Mouse (Mus musculus) WW6 (cell line): Measurements from ENCODE around the gene Tmprss3.

ENCODE experiments used
- DNase-seq: peaks from one replicate; pipeline ENCODE4 v3.0.0-alpha.2; 2013; ENCODE audit warnings: low read depth, low spot score

Tmprss3 gene

DNA sequence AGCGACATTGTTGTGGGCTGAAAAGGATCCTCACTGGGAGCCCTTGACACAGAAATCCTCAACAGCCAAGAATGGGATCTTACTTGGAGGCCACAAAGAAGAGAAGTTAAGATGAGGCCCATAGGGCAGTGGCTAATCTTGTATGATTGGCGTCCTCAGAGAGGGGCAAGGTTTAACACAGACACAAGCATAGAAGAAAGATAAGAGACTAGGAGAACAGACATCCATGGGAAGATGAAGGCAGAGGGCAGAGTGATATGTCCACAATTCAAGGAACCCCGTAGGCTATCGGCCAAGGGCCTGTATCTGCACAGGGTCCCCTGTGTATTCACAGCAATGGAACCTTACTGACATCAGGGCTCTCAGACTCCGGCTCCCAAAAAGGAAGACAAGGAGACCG, 3.6 kb downstream of the Tmprss3 start:
- DNase-seq: no peak

DNA sequence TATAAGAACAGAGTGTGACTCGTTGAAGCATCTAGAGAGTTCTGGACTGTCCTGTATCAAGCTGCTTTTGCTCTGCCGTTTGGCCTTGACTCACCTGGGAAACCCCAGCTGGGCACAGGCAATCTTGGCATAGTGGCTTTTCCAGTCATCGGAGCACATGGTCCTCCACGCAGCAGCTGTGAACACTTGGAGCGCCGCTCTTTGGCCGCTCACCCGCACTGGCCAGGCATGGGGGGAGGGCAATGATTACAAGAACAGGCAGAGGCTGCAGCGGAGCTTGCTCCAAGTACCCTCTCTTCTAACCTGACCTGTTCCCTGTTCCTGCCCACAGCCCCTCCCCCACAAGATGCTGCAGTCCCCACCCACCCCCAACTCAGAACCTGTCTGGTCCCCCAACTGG, 5.4 kb downstream of the Tmprss3 start:
- no peak for DNase-seq

DNA sequence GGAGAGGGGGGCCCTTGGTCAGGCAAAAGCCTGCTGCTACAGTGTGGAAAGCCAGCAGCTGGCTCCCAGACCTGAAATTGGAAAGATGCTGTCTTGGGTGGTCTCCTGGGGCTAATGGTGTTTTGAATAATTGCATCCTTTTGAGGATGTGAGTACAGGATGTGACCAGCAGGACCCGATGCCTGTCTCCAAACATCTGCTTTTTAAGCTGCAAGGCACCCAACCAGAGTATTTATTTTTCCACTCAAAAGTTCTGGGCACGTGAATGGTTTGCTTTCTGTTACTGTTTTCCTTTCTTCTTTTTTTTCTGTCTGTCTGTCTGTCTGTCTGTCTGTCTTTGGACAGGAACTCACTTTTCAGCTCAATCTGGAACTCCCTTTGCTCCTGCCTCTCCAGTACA, 6.1 kb downstream of the Tmprss3 start:
- DNase-seq: no peak

DNA sequence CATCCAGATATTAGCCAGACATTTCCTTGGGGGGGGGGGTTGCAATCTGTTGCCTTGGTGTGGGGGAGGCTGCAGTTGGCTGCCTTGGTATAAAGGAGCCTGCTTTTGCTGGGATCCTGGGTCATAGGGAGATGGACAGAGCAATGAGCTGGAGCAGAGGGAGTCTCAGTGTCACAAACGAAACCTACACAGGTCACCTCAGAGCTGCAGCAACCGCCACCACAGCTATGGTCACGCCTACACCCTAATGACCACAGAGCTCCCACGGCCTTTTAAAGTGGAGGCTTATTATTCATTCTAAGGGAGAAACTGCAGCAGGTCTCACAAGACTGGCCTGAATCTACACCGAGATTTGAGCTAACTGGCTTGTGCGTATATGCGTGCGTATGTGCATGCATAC, 7.0 kb downstream of the Tmprss3 start:
- DNase-seq: no peak

DNA sequence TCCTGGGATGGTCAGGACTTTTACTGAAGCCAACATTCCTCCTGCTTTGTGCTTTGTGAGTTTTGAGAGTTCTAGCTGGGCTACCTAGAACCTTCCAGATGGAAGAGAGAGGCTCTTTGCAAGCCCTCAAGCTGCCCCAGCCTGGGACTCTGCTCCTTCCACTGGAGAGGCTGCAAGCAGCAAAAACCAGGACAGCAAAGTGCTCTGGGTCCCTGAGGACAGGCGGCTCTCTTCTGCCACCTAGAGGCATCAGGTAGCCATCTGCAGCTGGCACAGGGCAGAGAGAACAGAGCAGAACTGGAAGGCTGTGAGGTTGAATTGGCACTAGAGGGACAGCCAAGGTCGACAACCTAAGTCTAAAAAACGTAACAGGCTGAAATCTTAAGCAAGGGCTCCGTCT, 11.4 kb downstream of the Tmprss3 start:
- no peak for DNase-seq

DNA sequence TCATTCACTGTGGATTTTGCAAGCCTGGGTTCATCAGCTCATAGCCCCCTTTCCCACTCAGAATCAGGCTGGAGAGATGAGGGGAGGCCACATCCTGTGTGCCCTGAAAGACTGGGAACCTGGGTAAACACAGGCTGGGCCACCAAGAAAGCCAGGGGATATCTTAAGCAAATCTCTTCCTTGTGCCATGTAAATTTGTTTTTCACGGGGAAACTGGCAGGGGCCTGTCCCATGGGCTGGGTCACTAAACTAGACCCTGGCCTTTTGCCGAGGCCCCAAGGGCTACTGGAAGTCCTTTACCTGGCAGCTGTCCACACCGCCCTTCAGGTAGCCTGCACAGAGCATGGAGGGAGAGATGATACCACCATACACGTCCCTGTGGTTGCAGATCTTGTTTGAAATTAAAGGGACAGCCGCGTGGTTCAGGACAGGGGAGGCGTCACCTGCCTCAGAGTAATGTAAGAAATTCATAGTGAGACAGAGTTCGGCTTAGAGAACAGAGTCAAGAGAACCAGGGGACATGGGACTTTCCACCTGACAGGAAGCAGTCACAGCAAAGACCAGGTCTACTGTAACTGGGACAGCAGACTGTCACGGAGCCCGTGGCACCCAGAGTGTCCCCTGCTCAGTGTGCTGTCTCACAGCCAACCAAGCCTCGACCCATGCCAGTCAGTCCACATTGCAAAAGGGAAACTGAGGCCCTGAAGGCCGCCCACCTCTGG, 14.3 kb downstream of the Tmprss3 start:
- DNase-seq: no peak

DNA sequence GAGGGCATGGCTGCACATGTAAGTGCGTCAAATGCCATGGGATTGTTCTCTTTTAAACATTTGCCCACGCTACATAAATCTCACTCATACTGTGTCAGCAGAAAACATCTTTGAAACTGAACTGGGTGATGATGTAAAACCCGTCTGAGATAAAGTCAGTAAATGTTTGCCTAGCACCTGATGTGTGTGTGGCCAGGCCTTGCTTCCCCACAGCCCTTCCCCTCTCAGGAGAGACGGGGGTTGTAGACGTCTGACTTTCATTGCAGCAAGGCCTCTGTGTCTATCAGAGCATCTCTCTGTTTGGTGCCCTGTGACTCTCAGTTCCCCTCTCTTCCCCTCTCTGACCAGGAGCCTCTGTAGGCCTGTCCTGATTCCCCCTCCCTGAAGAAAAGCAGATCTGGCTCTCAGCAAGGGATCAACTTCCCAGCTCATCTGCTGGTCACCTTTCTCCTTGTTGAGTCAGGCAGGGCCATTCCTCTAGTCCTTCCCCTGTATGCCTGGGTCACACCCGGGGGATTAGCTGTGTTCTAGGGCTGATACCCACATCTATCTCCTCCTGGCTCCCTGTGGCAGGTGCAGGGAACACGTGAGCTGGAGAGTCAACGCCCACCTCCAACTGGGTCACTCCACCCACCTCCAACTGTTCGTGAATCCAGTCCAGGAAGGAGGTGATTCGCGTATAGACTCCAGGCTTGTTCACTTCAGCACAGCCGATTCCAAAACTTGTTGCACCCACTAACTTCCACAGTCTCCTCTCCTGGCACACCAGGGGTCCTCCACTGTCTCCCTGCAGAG, 15.4 kb downstream of the Tmprss3 start:
- no peak for DNase-seq

DNA sequence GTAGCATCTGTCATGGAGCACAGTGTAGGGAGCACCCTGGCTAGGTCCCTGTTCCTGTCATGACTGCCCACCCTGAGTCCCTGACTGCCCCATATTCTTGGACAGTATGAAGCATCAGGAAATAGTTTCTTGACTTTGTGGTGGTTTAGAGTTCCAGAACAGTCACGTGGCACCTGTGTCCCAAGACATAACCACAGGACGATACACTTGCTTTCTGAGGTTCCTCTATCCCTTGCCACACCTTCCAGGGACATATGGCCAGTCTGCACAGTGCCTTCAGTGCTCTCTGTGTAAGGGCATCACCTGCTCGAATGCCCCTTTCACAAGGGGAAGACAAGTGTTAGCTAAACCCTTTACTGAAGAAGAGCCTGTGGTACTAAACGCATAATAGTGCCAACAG, 17.3 kb downstream of the Tmprss3 start:
- no peak for DNase-seq

DNA sequence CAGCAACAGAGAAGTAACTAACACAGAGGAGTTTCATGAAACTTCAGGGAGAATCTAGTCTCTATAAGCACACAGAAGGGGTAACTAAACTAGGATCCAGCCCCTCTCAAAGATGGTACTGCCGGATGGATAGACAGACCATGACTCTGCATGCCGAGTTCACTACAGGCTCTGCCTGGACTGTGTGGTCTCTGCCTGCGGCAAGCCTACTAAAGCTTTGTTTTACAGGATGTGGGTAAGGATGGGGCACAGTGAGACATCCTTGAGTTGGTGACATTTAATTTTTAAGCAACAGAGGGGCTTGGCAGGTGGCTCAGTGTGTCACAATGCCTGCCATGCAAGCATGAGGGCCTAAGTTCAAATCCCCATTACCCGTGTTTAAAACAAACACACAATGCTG, 22.5 kb downstream of the Tmprss3 start:
- no peak for DNase-seq

DNA sequence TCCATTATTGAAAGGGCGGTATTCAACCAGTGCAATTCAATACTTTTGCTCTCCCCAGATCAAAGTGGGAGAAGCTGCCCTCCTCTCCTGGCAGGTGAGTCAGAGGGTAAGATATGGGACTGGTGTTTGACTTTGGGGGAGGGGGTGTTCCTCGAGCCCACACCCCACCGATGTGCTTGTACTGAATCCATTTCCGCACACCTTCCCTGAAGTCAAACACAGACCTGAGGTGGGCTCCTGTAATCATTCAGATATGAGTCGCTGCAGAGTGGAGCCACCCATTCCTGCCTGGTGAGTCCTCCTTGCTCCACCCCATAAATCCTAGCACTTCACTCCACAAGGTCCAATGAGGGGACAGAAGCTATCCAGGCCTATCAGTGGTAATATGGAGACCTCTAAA, 29.0 kb downstream of the Tmprss3 start:
- no peak for DNase-seq

DNA sequence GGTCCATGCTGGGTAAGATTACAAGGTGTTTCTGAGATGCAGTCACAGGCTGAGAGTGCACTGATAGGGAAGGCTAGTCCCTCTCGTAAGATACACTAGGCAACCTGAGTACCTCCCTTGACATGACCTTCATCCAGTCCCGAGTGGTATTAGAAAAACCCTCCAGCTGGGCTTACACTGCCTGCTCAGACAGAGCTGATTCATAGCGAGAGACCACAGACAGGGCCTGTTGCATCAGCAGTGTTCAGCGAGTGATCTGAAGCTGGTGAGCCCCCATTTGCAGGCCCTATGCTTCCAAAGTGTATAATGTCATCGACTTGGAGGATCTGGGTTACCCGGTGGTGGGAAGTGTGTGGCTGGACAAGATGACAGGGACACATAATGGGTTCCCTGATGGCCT, 33.6 kb downstream of the Tmprss3 start, which contains the start of gene Tff1:
Gene Tff1 (minus strand): TSS at position 151 of the 400 bp plus-strand sequence.
- no peak for DNase-seq

DNA sequence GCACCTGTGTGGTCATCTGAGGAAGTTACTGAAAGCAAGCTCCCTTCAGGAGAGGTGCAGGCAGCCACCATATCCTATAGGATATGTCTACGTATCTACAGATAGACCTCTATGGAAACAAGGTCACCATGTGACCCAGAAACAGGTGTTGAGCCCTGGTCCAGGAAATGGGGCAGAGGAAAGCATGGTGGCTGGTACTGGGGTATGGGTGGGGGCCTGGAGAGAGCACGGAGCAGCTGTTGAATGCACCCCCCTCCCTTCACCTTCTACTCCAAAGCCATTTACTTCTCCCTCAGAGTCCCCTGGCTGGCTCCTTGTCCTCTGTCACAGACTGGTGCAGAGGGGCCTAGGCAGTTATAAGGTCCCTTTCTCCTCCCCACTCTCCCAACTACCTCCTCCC, 35.0 kb downstream of the Tmprss3 start:
- DNase-seq: no peak

DNA sequence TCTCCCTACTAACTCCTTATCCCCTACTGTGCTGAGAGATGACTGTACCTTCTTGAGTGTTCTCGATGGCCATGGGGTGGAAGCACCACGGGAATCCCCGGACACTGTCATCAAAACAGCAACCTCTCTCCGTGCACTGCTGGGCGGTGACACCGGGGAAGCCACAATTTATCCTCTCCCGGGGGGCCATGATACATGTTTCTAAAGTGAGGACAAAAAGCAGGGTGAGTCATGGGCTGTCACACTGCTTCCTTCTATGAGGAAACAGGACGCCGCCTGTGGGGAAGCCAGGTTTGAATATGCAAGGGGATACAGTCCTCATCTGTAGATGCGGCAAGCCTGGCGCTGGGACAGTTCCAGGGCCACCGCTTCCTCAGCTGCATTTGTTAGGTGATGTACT, 36.2 kb downstream of the Tmprss3 start:
- no peak for DNase-seq

DNA sequence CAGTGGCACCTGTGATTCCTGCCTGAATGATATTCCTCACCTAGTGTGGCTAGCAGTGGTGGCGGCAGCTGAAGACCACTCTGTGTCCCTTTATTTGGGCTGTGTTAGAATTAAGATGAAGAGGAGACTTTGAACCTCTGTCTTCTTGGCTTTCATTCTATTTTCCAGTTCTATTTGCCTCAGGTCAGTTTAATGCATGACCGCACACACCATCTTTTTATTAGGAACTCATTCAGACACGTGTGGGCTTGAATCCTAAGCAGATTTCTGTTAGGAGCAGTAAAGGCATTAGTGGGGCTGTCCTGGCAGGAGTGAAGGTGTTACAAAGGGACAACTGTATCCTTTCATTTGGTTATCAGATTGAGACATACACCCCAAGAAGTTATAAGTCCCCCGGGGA, 38.5 kb downstream of the Tmprss3 start:
- DNase-seq: no peak

DNA sequence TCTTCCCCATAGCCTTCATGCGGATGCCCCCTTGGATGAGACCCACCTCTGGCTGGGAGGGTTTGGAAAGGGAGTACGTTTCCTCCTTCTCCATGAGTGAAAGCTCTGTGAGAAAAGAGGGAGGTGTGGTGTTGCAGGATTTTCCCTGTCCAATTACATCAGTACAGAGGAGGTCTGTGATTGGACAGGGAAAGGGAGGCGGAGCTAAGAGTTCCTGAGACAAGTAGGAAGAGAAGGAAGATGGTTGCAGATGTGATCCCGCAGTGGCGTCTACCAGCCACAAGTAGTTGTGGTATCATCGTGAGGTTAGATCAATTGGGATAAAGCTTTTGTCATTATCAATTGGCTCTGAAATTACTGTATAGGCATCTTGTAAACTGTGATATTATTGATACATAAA, 40.9 kb downstream of the Tmprss3 start:
- no peak for DNase-seq

DNA sequence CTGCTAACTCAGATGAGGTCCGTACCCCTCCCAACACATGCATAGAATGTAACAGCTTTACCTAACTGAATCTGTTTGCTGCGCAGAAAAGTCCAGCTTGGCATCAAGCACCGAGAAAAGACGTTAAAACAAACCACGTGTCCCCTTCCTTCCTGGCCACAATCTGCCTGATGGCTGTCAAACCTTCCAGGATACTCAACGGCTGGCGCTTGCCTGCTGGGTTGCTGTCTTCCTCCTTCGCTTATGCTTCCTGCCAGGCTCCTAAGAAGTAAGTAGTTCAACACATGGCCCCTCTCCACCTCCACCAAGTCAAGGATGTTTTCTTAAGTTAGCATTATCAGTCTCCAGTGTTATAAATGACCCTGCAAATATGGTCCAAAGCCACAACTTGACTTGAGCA, 45.0 kb downstream of the Tmprss3 start:
- no peak for DNase-seq

DNA sequence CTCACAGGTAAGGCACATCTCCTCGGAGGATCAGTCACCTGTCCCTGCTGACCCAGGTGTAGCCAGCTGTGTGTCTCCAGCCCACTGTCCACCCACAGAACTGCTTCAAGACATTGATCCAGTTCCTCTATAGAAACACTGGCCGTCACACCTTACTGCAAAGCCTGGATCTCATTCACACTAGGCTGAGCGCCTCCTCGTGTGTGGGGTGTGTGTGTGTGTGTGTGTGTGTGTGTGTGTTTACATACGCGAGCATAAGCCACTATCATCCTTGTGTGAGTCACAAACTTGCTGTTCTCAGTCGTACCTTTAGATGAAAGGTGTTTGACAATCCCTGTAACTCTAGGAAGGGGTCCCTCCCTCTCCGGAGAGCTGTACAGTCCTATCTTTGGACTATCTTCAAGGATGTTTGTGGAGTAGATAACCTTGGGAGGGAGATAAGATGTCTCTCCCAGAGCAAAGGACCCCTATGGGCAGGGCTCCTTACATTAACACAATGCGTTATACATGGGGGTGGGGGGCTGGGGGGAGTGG, 45.7 kb downstream of the Tmprss3 start:
- DNase-seq: no peak

DNA sequence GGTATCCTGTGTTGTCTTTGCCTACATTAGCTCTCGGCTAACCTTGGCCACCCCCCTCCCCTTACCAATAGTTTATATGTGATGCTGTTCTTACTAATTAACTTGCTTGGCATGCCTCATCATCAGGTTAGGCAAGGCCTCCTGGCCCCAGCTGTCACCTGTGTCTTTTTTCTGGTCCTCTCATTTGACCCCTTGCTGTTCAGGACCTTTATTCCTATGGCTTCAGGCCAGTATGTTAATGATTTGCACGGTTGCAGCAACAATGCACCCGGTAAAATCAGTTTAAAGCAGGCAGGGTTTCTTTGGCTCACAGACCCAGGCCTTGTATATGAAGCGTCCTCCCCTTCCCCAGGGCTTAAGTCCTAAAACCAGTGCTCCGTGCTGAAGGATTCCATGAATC, 46.3 kb downstream of the Tmprss3 start:
- no peak for DNase-seq

DNA sequence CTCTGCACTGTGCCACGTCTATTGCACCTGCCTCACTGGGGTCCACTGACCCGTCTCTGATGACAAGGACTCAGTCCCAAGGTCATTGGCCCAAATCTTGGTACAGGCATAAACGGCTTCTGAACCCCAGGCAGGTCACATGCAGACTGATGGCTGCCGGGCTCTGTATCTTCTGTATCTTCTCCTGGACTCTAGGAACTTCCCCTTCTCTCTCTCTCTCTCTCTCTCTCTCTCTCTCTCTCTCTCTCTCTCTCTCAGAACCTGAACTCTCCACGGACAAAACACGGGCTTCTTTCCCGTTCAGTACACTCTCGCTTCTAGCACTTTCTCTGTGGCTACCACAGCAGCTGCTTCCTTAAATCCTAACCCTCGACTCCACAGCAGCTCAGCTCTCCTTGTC, 52.8 kb downstream of the Tmprss3 start:
- no peak for DNase-seq

DNA sequence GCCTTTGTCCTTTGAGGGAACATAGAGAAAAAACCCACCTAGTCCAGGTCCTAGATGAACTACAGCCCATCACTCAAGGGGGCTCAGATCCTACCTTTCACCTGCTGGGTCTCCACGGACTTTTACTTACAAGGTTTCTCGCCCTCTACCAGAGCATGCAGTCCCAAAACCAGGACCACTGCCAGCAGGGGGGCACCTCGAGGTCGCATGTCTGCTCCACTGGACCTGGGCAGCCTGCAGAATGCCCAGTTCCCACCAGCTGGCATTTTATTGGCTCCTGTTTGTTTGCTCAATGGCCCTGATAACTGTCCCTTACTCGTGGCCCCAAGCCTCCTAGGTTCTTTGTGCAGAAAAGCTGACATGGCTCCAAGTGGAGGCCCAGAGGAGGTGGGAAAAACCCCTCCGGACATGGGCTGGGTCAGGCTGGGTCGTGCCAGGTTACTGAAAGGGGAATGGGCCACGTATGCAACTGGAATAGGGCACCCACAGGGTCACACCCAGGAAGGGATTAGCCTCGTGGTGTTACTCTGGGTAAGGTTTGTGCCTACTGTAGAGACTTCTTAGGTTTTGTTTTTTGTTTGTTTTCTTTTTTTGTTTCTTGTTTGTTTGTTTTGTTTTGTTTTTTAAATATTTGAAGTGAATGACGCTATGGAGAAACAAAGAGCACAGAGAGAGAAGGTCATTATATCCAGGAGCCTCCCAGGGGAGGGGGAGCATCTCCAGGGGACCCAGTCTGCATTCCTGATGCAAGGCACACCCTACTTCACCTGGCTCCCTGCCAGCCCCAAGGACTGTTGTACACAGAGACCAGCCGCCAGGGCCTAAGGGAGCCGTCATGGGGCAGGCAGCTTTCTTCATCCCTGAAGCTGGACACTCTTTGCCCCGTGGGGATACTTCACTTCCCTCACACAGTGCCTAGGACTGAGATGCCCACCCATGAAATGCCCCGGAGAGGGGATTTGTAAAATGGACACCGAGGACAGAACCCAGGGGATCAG, 54.4 kb downstream of the Tmprss3 start, which contains the start of gene Tff2:
Gene Tff2 (minus strand): TSS at position 243 of the 998 bp plus-strand sequence.
- DNase-seq: no peak

DNA sequence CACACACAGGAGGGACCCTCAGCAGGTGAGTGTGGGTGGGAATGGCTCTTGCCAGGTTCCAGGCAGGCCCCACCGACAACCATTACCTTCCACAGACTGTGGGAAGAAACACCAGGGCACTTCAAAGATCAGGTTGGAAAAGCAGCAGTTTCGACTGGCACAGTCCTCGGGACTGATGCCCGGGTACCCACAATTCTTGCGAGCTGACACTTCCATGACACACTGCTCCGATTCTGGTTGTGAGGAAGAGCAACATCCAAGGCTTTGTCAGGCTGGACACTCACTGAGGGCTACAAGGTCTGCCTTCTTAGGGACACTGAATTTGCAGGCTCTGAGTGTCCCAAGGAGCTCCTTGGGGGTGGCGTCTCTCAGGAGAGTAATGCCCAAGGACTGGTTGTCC, 56.7 kb downstream of the Tmprss3 start:
- no peak for DNase-seq

DNA sequence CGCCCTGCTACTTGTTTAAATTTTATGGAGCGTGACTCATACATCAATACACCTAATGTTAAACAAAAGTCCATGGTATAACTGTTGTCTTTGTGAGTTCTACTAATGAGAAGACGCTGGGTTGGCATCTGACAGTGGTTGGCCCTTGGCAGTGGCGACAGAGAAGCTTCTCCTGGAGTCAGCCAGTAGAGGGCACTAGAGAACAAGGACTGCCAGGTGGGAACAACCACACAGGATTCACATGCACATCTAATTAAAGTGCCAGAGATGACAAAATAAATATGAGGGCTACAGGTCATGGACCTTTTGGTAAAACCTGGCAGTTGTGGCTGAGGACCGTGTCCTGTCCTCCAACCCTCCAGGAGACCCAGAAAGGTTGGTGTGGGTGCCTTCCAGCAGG, 60.4 kb downstream of the Tmprss3 start:
- DNase-seq: no peak
